Mouse (Mus musculus): ENCODE results near the gene Serpinb6c. TPM values are rescaled to one million over a fixed set of nuclear protein-coding genes. Genes with fewer than 3 reads are reported as not detected.
A peak's percentile ranks its signal among the peaks of the same experiment; 100 is the strongest.

Gene Serpinb6c
- total and polyA plus RNA-seq, 2 experiments from 2014 or later, result 0.29 TPM; not detected in 1

- Histone ChIP-seq H3K27ac (no peak overlapping the region), H3K9ac (replicated peaks; ENCODE audit: low read length) (no peak overlapping the region), H3K9me3 (ENCODE audit: low read length) (no peaks in the 10 kb centered on the region), H3K4me2 (ENCODE audit: low read depth, low read length) (no peak overlapping the region), H3K36me3 (ENCODE audit: insufficient read depth, low read length) (no peaks in the 10 kb centered on the region), H3K27me3 (ENCODE audit: insufficient read depth, low read length) (no peaks in the 10 kb centered on the region), H3K4me1 (ENCODE audit: insufficient read depth, low read length) (no peaks in the 10 kb centered on the region), H3K4me3 (ENCODE audit: low read length) (no peak overlapping the region)
- no peak for TF ChIP-seq CTCF (IDR thresholded peaks at IDR 0.05; ENCODE audit: low read depth)
- DNase-seq (ENCODE audit: low spot score) (no peak), ATAC-seq (no peak)
- WGBS, result 49% methylated on average over 5 of the region's 5 CpGs
Observed at GRCm38 (mm10) chr13:33937151-33937550, 31.6 kb upstream of the Serpinb6c start.

GRCm38 (mm10) chr13:33935465-33936181 lies 30.1 kb upstream of the Serpinb6c start:
- no peaks in the 10 kb centered on the region for H3K9me3 ChIP-seq (ENCODE audit: low read length)
- DNase-seq (ENCODE audit: low spot score), result peak; percentile 65
- TF ChIP-seq CTCF (IDR thresholded peaks at IDR 0.05; ENCODE audit: low read depth), result no peak
- peak; percentile 93 for ATAC-seq
- peak overlapping the region; percentile 84 for H3K9ac ChIP-seq (replicated peaks; ENCODE audit: low read length)
- no peaks in the 10 kb centered on the region for H3K36me3 ChIP-seq (ENCODE audit: insufficient read depth, low read length)
- H3K27me3 ChIP-seq (ENCODE audit: insufficient read depth, low read length), result no peaks in the 10 kb centered on the region
- H3K27ac ChIP-seq, result peak overlapping the region; percentile 62
- peak overlapping the region; percentile 64 for H3K4me3 ChIP-seq (ENCODE audit: low read length)
- H3K4me2 ChIP-seq (ENCODE audit: low read depth, low read length), result peak overlapping the region; percentile 83
- under 1% methylated on average over 44 of the region's 44 CpGs for WGBS
- H3K4me1 ChIP-seq (ENCODE audit: insufficient read depth, low read length), result no peaks in the 10 kb centered on the region

GRCm38 (mm10) chr13:33934743-33935142 lies 29.2 kb upstream of the Serpinb6c start:
- no peak for TF ChIP-seq CTCF (IDR thresholded peaks at IDR 0.05; ENCODE audit: low read depth)
- Histone ChIP-seq H3K4me2 (ENCODE audit: low read depth, low read length) (peak overlapping the region; percentile 83), H3K36me3 (ENCODE audit: insufficient read depth, low read length) (peaks cover 4% of the 10 kb centered on the region; the same call in 1 of the 2 replicates), H3K27me3 (ENCODE audit: insufficient read depth, low read length) (no peaks in the 10 kb centered on the region), H3K9ac (replicated peaks; ENCODE audit: low read length) (no peak overlapping the region; the same call in 1 of the 2 replicates), H3K4me3 (ENCODE audit: low read length) (0 out of 2 replicates have a peak overlapping the region, but pooled peaks have one; percentile 64), H3K9me3 (ENCODE audit: low read length) (no peaks in the 10 kb centered on the region), H3K4me1 (ENCODE audit: insufficient read depth, low read length) (no peaks in the 10 kb centered on the region), H3K27ac (no peak overlapping the region)
- WGBS, result 73% methylated on average over 6 of the region's 6 CpGs
- DNase-seq (ENCODE audit: low spot score) (no peak), ATAC-seq (no peak)

GRCm38 (mm10) chr13:33930912-33931311 lies 25.4 kb upstream of the Serpinb6c start:
- Histone ChIP-seq H3K4me2 (ENCODE audit: low read depth, low read length) (no peak overlapping the region), H3K4me1 (ENCODE audit: insufficient read depth, low read length) (no peaks in the 10 kb centered on the region), H3K27me3 (ENCODE audit: insufficient read depth, low read length) (no peaks in the 10 kb centered on the region), H3K36me3 (ENCODE audit: insufficient read depth, low read length) (peaks cover 4% of the 10 kb centered on the region; the same call in 1 of the 2 replicates), H3K4me3 (ENCODE audit: low read length) (no peak overlapping the region), H3K9me3 (ENCODE audit: low read length) (no peaks in the 10 kb centered on the region), H3K27ac (no peak overlapping the region), H3K9ac (replicated peaks; ENCODE audit: low read length) (no peak overlapping the region)
- ATAC-seq (no peak), DNase-seq (ENCODE audit: low spot score) (no peak)
- 85% methylated on average over 3 of the region's 3 CpGs for WGBS
- no peak for TF ChIP-seq CTCF (IDR thresholded peaks at IDR 0.05; ENCODE audit: low read depth)

- no peak overlapping the region for H3K9ac ChIP-seq (replicated peaks; ENCODE audit: low read length)
- peaks cover 4% of the 10 kb centered on the region; the same call in 1 of the 2 replicates for H3K36me3 ChIP-seq (ENCODE audit: insufficient read depth, low read length)
- ATAC-seq, result no peak
- no peak overlapping the region for H3K4me2 ChIP-seq (ENCODE audit: low read depth, low read length)
- H3K9me3 ChIP-seq (ENCODE audit: low read length), result no peaks in the 10 kb centered on the region
- DNase-seq (ENCODE audit: low spot score), result no peak
- 68% methylated on average over 2 of the region's 2 CpGs for WGBS
- no peaks in the 10 kb centered on the region for H3K4me1 ChIP-seq (ENCODE audit: insufficient read depth, low read length)
- no peak overlapping the region for H3K27ac ChIP-seq
- H3K4me3 ChIP-seq (ENCODE audit: low read length), result no peak overlapping the region
- TF ChIP-seq CTCF (IDR thresholded peaks at IDR 0.05; ENCODE audit: low read depth), result no peak
- no peaks in the 10 kb centered on the region for H3K27me3 ChIP-seq (ENCODE audit: insufficient read depth, low read length)
Observed at GRCm38 (mm10) chr13:33930281-33930680, 24.8 kb upstream of the Serpinb6c start.

- Histone ChIP-seq H3K9me3 (ENCODE audit: low read length) (no peaks in the 10 kb centered on the region), H3K4me1 (ENCODE audit: insufficient read depth, low read length) (no peaks in the 10 kb centered on the region), H3K9ac (replicated peaks; ENCODE audit: low read length) (no peak overlapping the region), H3K4me3 (ENCODE audit: low read length) (no peak overlapping the region), H3K27me3 (ENCODE audit: insufficient read depth, low read length) (no peaks in the 10 kb centered on the region), H3K36me3 (ENCODE audit: insufficient read depth, low read length) (peaks cover 26% of the 10 kb centered on the region), H3K4me2 (ENCODE audit: low read depth, low read length) (no peak overlapping the region), H3K27ac (no peak overlapping the region)
- ATAC-seq (no peak), DNase-seq (ENCODE audit: low spot score) (no peak)
- TF ChIP-seq CTCF (IDR thresholded peaks at IDR 0.05; ENCODE audit: low read depth), result no peak
- 86% methylated on average over 5 of the region's 5 CpGs for whole genome bisulfite sequencing
Observed at GRCm38 (mm10) chr13:33921699-33922098, 16.2 kb upstream of the Serpinb6c start.

- H3K4me1 ChIP-seq (ENCODE audit: insufficient read depth, low read length), result no peaks in the 10 kb centered on the region
- no peak for DNase-seq (ENCODE audit: low spot score)
- no peak overlapping the region for H3K27ac ChIP-seq
- no peak overlapping the region for H3K4me2 ChIP-seq (ENCODE audit: low read depth, low read length)
- no peak overlapping the region for H3K9ac ChIP-seq (replicated peaks; ENCODE audit: low read length)
- H3K4me3 ChIP-seq (ENCODE audit: low read length), result no peak overlapping the region
- peaks cover 26% of the 10 kb centered on the region for H3K36me3 ChIP-seq (ENCODE audit: insufficient read depth, low read length)
- no peak for ATAC-seq
- H3K27me3 ChIP-seq (ENCODE audit: insufficient read depth, low read length), result no peaks in the 10 kb centered on the region
- no peak for TF ChIP-seq CTCF (IDR thresholded peaks at IDR 0.05; ENCODE audit: low read depth)
- whole genome bisulfite sequencing, result 93% methylated on average over 6 of the region's 6 CpGs
- no peaks in the 10 kb centered on the region for H3K9me3 ChIP-seq (ENCODE audit: low read length)
Observed at GRCm38 (mm10) chr13:33921041-33921440, 15.5 kb upstream of the Serpinb6c start.

All from hindbrain, postnatal 0 days (tissue).